Mouse (Mus musculus) hindbrain, embryonic 11.5 days (tissue): ENCODE data around the gene Sugt1. TPM values are rescaled to one million over a fixed set of nuclear protein-coding genes. Genes with fewer than 3 reads are reported as not detected.

Source experiments
- ATAC-seq: fragments of 200-750 bp; cut with Nextera tagmentation; 2 replicates; pipeline ENCODE4 v1.8.0; 2017; ENCODE audit warnings: mild to moderate bottlenecking, moderate TSS enrichment, moderate library complexity; ENCODE audit not compliant: low FRiP score
- DNase-seq: peaks from one replicate; pipeline ENCODE4 v3.0.0-alpha.2; 2015; ENCODE audit warnings: low spot score
- H3K27ac ChIP-seq: fragments of 300-500 bp; sonication (generic); 2 replicates; pipeline ENCODE4 v1.5.1; 2014; ENCODE audit warnings: mild to moderate bottlenecking, low read depth, low read length
- H3K27me3 ChIP-seq: fragments of 300-500 bp; sonication (generic); 2 replicates; pipeline ENCODE4 v1.6.1; 2014; ENCODE audit warnings: mild to moderate bottlenecking, low read length, moderate library complexity, mixed read lengths; ENCODE audit not compliant: control insufficient read depth, insufficient read depth
- H3K36me3 ChIP-seq: fragments of 300-500 bp; sonication (generic); 2 replicates; pipeline ENCODE4 v1.6.1; 2014; ENCODE audit warnings: mild to moderate bottlenecking, low read length, moderate library complexity, mixed read lengths; ENCODE audit not compliant: control insufficient read depth, insufficient read depth
- H3K4me1 ChIP-seq: fragments of 300-500 bp; sonication (generic); replicated peaks from 2 replicates; pipeline ENCODE4 v1.6.1; 2014; ENCODE audit warnings: low read length, mixed read lengths; ENCODE audit not compliant: control insufficient read depth, insufficient read depth
- H3K4me2 ChIP-seq: fragments of 300-500 bp; sonication (generic); replicated peaks from 2 replicates; pipeline ENCODE4 v1.6.1; 2014; ENCODE audit warnings: mild to moderate bottlenecking, low read depth, low read length
- H3K4me3 ChIP-seq: fragments of 300-500 bp; sonication (generic); 2 replicates; pipeline ENCODE4 v1.5.1; 2014; ENCODE audit warnings: low read depth, low read length
- H3K9ac ChIP-seq: fragments of 300-500 bp; sonication (generic); 2 replicates; pipeline ENCODE4 v1.6.1; 2014; ENCODE audit warnings: low read depth, low read length
- H3K9me3 ChIP-seq: fragments of 300-500 bp; sonication (generic); 2 replicates; pipeline ENCODE4 v1.6.1; 2016; ENCODE audit warnings: low read length; ENCODE audit not compliant: control insufficient read depth
- WGBS: fragments of 180-500 bp; shearing (Covaris S2); extraction: QIAGEN DNeasy Blood & Tissue Kit; methylation state at CpG from one replicate; pipeline ENCODE4 v1.1.7; 2014; 5-methylcytosine and 5-hydroxymethylcytosine counted together
- polyA plus RNA-seq: library from polyadenylated mRNA; unstranded; fragments of >200 nt; fragmentation: Nextera tagmentation; extraction: Ambion mirVana; gene quantifications from 2 replicates; pipeline ENCODE4 v1.2.1, GENCODE M21; 2014

Gene Sugt1
- polyA plus RNA-seq, 1 experiment from 2014 or later, result 165 TPM

DNA sequence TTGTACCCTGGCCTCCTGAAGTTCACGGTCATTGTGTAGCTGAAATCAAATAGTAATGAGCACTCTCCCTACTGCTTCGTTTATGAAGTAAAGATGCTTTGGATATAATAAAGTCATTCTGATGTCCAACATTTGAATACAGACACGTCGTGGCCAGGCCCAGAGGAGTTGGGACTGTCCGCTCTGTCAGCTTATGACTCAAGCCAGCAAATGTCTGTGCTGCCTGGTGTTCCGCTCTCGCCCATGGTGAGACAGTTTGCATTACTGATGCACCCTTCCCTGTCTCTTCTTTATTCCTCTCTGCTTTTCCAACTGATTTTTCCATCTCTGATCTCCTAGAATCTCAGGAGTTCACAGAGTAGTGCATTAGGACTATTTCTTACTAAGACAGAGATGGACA, 32.3 kb downstream of the Sugt1 start:
- H3K9ac ChIP-seq, result no peak overlapping the region
- no peaks in the 10 kb centered on the region for H3K9me3 ChIP-seq
- no peak for DNase-seq
- H3K4me3 ChIP-seq, result no peak overlapping the region
- no peak overlapping the region for H3K27ac ChIP-seq
- no peak overlapping the region for H3K4me2 ChIP-seq
- no peaks in the 10 kb centered on the region for H3K4me1 ChIP-seq
- WGBS, result 88% methylated on average over 7 of the region's 7 CpGs
- no peak for ATAC-seq
- no peaks in the 10 kb centered on the region for H3K36me3 ChIP-seq
- H3K27me3 ChIP-seq, result no peaks in the 10 kb centered on the region

DNA sequence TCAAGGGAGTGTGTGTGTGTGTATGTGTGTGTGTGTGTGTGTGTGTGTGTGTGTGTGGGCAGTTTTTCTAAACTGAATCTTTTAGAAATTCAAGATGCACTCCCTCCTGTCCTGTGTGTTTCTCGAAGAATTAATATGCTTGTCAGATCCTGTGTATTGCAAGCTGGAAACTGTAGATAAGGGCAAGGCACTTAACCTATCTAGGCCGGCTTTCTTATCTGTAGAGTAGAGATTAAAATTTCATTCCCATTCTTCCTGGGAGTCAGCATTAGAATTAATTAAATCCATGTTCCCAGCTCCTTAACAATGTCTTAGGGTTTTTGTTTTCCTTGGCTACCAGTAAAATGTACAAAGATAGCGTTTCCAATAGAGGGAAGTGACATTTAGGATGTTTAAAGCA, 33.7 kb downstream of the Sugt1 start:
- H3K4me3 ChIP-seq, result no peak overlapping the region
- DNase-seq (no peak), ATAC-seq (no peak)
- H3K4me2 ChIP-seq, result no peak overlapping the region
- H3K36me3 ChIP-seq, result no peaks in the 10 kb centered on the region; the same call in 1 of the 2 replicates
- H3K27ac ChIP-seq, result no peak overlapping the region
- H3K4me1 ChIP-seq, result no peaks in the 10 kb centered on the region
- no peaks in the 10 kb centered on the region for H3K9me3 ChIP-seq
- no peaks in the 10 kb centered on the region for H3K27me3 ChIP-seq
- 95% methylated on average over 3 of the region's 3 CpGs for WGBS
- no peak overlapping the region for H3K9ac ChIP-seq

DNA sequence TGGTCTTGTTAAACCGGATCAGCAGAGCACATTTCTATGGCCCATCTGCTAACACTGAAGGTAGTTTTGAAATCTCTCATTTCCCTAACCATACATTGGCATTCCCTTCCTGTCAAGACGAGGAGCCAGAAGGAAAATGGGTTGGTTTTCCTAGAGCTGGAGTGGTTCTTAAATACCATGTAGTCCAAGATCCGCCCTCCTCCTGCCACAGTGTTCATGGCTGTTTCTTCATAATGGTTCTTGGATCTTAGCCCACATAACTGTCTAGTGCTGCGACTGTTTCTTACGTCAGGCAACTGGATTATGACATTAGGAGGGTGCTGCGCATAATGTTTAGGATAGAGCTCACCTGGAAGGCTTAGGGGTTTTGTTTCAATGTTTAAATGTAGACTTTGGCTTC, 44.8 kb downstream of the Sugt1 start:
- Histone ChIP-seq H3K9ac (no peak overlapping the region), H3K9me3 (no peaks in the 10 kb centered on the region), H3K27ac (no peak overlapping the region), H3K4me2 (no peak overlapping the region), H3K36me3 (peaks cover 3% of the 10 kb centered on the region; the same call in 1 of the 2 replicates), H3K27me3 (no peaks in the 10 kb centered on the region), H3K4me1 (no peaks in the 10 kb centered on the region), H3K4me3 (no peak overlapping the region)
- 98% methylated on average over 6 of the region's 6 CpGs for WGBS
- DNase-seq (no peak), ATAC-seq (no peak)

DNA sequence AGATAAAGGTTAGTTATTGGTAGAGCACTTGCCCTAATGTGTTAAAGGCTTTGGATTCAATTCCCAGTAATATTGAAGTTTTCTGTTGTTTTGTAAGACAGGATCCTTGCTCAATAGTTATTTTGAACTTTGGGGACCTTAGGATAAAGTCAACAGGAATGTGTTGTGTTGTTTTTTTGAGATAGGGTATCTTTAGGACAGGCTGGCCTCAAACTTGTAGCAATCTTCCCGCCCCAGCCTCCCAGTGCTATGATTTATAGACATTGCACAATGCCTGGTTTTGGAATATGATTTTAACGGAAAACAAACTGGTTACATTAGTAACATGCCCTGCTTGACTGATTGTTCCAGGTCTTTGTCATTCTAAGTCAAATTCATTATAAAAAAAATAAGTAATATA, 45.7 kb downstream of the Sugt1 start:
- Histone ChIP-seq H3K9ac (no peak overlapping the region), H3K4me3 (no peak overlapping the region), H3K9me3 (no peaks in the 10 kb centered on the region), H3K27me3 (no peaks in the 10 kb centered on the region), H3K4me2 (no peak overlapping the region), H3K36me3 (no peaks in the 10 kb centered on the region), H3K27ac (no peak overlapping the region), H3K4me1 (no peaks in the 10 kb centered on the region)
- DNase-seq (no peak), ATAC-seq (no peak)
- 94% methylated on average over 2 of the region's 2 CpGs for WGBS

DNA sequence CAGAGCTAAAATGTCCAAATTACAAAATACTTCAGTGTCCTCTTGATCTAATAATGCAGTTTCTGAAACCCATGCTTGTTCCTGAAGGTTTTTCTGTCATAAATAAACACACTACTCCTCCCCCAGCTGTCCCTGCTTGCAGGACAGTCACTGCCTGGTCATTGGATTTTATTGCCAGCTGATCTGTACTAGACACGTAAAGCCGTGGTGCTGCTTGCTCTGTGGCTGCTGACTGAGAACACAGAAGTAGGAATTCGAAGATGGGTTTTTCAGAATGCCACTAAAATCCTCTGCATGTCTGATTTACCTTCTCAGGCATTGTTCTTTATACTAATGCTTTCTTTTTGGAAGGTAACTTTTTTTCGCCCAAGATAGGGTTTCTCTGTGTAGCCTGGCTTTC, 49.3 kb downstream of the Sugt1 start:
- WGBS, result 84% methylated on average over 4 of the region's 4 CpGs
- no peak overlapping the region for H3K4me2 ChIP-seq
- no peaks in the 10 kb centered on the region for H3K4me1 ChIP-seq
- no peaks in the 10 kb centered on the region for H3K9me3 ChIP-seq
- no peak overlapping the region for H3K27ac ChIP-seq
- DNase-seq (no peak), ATAC-seq (no peak)
- H3K27me3 ChIP-seq, result no peaks in the 10 kb centered on the region
- H3K4me3 ChIP-seq, result no peak overlapping the region
- H3K36me3 ChIP-seq, result no peaks in the 10 kb centered on the region
- no peak overlapping the region for H3K9ac ChIP-seq

DNA sequence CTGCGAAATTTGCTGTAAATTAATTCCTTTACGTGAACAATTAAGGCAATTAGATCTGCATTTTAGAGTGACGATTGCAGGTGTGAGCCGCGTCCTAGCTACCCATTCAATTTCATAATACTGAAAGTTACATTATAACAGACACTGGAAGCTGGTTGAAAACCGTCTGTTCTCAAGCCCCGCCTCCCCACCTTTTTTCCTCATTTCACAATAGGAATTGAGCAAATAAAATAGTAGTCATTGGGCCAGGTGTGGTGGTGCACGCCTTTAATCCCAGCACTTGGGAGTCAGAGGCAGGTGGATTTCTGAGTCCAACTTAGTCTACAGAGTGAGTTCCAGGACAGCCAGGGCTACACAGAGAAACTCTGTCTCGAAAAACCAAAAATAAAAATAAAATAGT, 54.6 kb downstream of the Sugt1 start:
- H3K4me2 ChIP-seq, result no peak overlapping the region
- ATAC-seq (no peak), DNase-seq (no peak)
- no peaks in the 10 kb centered on the region for H3K36me3 ChIP-seq
- H3K4me3 ChIP-seq, result no peak overlapping the region
- H3K9me3 ChIP-seq, result no peaks in the 10 kb centered on the region
- no peak overlapping the region for H3K27ac ChIP-seq
- no peaks in the 10 kb centered on the region for H3K4me1 ChIP-seq
- H3K9ac ChIP-seq, result no peak overlapping the region
- no peaks in the 10 kb centered on the region for H3K27me3 ChIP-seq
- WGBS, result 84% methylated on average over 9 of the region's 9 CpGs

DNA sequence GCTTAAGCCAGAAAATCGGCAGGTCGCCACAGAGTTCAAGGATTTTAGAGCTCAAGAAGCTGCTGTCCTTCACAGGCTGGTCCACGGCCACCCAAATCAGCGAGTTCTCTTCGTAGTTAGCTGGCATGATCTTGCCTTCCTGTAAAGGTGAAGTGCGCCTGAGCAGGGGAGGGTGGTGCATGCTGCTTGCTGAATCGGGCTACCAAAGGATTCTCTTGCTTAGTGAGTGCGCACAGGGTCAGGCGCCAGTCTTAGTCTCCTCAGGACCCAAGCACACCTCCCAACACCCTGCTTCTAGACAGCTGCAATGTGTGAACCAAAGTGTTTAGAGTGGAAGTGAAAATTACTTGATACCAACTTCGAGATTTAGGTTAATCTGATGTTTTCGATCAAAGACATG, 57.9 kb downstream of the Sugt1 start:
- Histone ChIP-seq H3K9ac (no peak overlapping the region), H3K4me2 (no peak overlapping the region), H3K27ac (no peak overlapping the region), H3K4me1 (no peaks in the 10 kb centered on the region), H3K4me3 (no peak overlapping the region), H3K27me3 (no peaks in the 10 kb centered on the region), H3K36me3 (no peaks in the 10 kb centered on the region), H3K9me3 (no peaks in the 10 kb centered on the region)
- WGBS, result 34% methylated on average over 11 of the region's 11 CpGs
- DNase-seq, result peak; percentile 12
- no peak for ATAC-seq

DNA sequence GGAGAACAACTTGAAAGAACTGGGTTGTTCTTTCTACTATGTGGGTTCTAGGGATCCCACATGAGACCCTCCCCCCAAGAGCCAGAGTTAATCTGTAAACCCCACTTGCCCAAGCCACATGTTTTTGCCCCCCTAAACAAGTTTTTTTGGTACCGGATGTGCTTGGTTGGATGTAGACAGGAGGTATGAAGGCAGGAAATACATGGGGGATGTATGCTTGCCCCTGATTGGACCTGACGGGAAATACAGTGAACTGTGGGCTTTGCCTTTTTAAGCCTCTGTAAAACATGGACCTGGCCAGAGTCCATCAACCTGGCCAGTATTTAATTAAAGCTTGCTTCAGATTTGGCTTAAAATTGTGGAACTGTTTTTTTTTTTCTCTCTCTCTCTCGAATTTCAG, 62.2 kb downstream of the Sugt1 start:
- no peak overlapping the region for H3K4me2 ChIP-seq
- WGBS, result 82% methylated on average over 3 of the region's 3 CpGs
- DNase-seq, result no peak

DNA sequence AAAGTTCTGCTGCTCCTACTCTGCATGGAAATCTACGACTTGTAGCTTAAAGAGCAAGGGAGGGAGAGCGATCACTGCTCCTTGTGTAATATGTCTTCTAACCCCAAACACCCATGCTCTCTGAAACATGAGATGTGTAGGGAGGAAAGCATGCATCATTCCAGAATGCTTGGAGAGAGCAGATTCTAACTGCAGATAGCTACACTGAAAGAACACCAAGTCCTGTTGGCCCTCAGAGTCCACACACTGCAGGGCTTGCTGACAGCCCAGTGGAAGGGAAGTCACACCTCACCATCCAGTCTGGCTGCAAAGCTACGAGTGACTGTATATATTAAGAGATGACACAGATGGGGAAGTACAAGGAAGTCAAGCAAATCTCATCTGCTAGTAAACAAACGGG, 65.2 kb downstream of the Sugt1 start:
- H3K9ac ChIP-seq, result no peak overlapping the region
- ATAC-seq (no peak), DNase-seq (no peak)
- no peaks in the 10 kb centered on the region for H3K9me3 ChIP-seq
- no peaks in the 10 kb centered on the region for H3K4me1 ChIP-seq
- 75% methylated on average over 4 of the region's 4 CpGs for WGBS
- no peak overlapping the region for H3K27ac ChIP-seq
- H3K36me3 ChIP-seq, result no peaks in the 10 kb centered on the region
- no peaks in the 10 kb centered on the region for H3K27me3 ChIP-seq
- no peak overlapping the region for H3K4me3 ChIP-seq
- H3K4me2 ChIP-seq, result no peak overlapping the region

More for the DNA sequence above, 62.2 kb downstream of the Sugt1 start:
- Histone ChIP-seq H3K36me3 (no peaks in the 10 kb centered on the region), H3K9me3 (no peaks in the 10 kb centered on the region), H3K27ac (no peak overlapping the region), H3K27me3 (no peaks in the 10 kb centered on the region), H3K4me1 (no peaks in the 10 kb centered on the region), H3K9ac (no peak overlapping the region), H3K4me3 (no peak overlapping the region)
- no peak for ATAC-seq
